Mouse (Mus musculus) embryonic facial prominence, embryonic 15.5 days (tissue): Measurements from ENCODE around the gene E030018B13Rik. TPM values are rescaled to one million over a fixed set of nuclear protein-coding genes. Genes with fewer than 3 reads are reported as not detected.

Experiments
- ATAC-seq: fragments of 200-750 bp; cut with Nextera tagmentation; 2 replicates; pipeline ENCODE4 v1.8.0; 2017; ENCODE audit warnings: low read depth, moderate TSS enrichment; ENCODE audit not compliant: insufficient number of reproducible peaks, low FRiP score, low TSS enrichment
- H3K27ac ChIP-seq: fragments of 300-500 bp; sonication (generic); replicated peaks from 2 replicates; pipeline ENCODE4 v1.5.1; 2015; ENCODE audit warnings: mild to moderate bottlenecking, inconsistent platforms
- H3K27me3 ChIP-seq: fragments of 300-500 bp; sonication (generic); 2 replicates; pipeline ENCODE4 v1.6.1; 2015; ENCODE audit warnings: inconsistent platforms
- H3K36me3 ChIP-seq: fragments of 300-500 bp; sonication (generic); 2 replicates; pipeline ENCODE4 v1.6.1; 2015; ENCODE audit warnings: mild to moderate bottlenecking, inconsistent platforms
- H3K4me1 ChIP-seq: fragments of 300-500 bp; sonication (generic); 2 replicates; pipeline ENCODE4 v1.6.1; 2015; ENCODE audit warnings: inconsistent platforms
- H3K4me2 ChIP-seq: fragments of 300-500 bp; sonication (generic); replicated peaks from 2 replicates; pipeline ENCODE4 v1.6.1; 2015; ENCODE audit warnings: mild to moderate bottlenecking, inconsistent platforms
- H3K4me3 ChIP-seq: fragments of 300-500 bp; sonication (generic); replicated peaks from 2 replicates; pipeline ENCODE4 v1.5.1; 2015; ENCODE audit warnings: mild to moderate bottlenecking, inconsistent platforms
- H3K9ac ChIP-seq: fragments of 300-500 bp; sonication (generic); 2 replicates; pipeline ENCODE4 v1.6.1; 2015; ENCODE audit warnings: inconsistent platforms
- H3K9me3 ChIP-seq: fragments of 300-500 bp; sonication (generic); replicated peaks from 2 replicates; pipeline ENCODE4 v1.6.1; 2016; ENCODE audit warnings: inconsistent platforms
- WGBS: fragments of 180-500 bp; shearing (Covaris S2); methylation state at CpG from one replicate; pipeline ENCODE4 v1.1.7; 2015; 5-methylcytosine and 5-hydroxymethylcytosine counted together
- polyA plus RNA-seq: library from polyadenylated mRNA; unstranded; fragments of >200 nt; fragmentation: Nextera tagmentation; extraction: Ambion mirVana; gene quantifications from 2 replicates; pipeline ENCODE4 v1.2.1, GENCODE M21; 2015

E030018B13Rik gene
- polyA plus RNA-seq, 1 experiment from 2014 or later: 0.16 TPM

DNA sequence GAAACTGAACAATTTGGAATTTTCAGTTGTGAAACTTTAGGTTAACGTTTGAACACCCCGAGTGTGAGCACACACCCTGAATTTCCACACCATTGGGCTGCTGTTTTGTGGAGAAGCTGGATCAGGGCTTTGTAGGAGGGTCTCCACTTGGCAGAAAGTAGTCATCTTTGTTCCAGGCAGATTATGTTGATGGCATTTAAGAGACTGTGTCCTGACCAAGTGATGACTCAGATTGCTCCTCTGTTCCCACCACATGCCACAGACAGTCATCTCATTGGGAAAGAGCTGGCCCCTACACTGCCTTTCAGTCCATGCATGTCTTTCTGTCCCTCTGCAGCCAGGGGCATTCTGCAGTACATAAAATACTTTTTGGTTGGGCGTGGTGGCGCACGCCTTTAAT is 23.7 kb downstream of the E030018B13Rik start:
- no peak overlapping the region for H3K4me2 ChIP-seq
- H3K9ac ChIP-seq: no peak overlapping the region
- ATAC-seq: no peak
- no peaks in the 10 kb centered on the region for H3K36me3 ChIP-seq
- H3K9me3 ChIP-seq: no peaks in the 10 kb centered on the region
- 81% methylated on average over 5 of the region's 5 CpGs for WGBS
- peaks cover 22% of the 10 kb centered on the region for H3K4me1 ChIP-seq
- peak overlapping the region; percentile 99 for H3K27ac ChIP-seq
- no peak overlapping the region for H3K4me3 ChIP-seq
- no peaks in the 10 kb centered on the region for H3K27me3 ChIP-seq

- Histone ChIP-seq H3K9me3 (no peaks in the 10 kb centered on the region), H3K27me3 (no peaks in the 10 kb centered on the region), H3K36me3 (no peaks in the 10 kb centered on the region), H3K4me1 (peaks cover 14% of the 10 kb centered on the region), H3K4me2 (no peak overlapping the region), H3K27ac (no peak overlapping the region), H3K9ac (no peak overlapping the region), H3K4me3 (no peak overlapping the region)
- no peak for ATAC-seq
- WGBS: 85% methylated on average over 3 of the region's 3 CpGs
Observed at GRCm38 (mm10) chr7:63941050-63941449, 24.4 kb downstream of the E030018B13Rik start.

GRCm38 (mm10) chr7:63941501-63941900 is 24.8 kb downstream of the E030018B13Rik start:
- H3K27me3 ChIP-seq: no peaks in the 10 kb centered on the region
- H3K36me3 ChIP-seq: no peaks in the 10 kb centered on the region
- peaks cover 14% of the 10 kb centered on the region; the same call in 1 of the 2 replicates for H3K4me1 ChIP-seq
- no peak overlapping the region for H3K9ac ChIP-seq
- no peak overlapping the region for H3K4me3 ChIP-seq
- H3K9me3 ChIP-seq: no peaks in the 10 kb centered on the region
- WGBS: 81% methylated on average over 4 of the region's 4 CpGs
- ATAC-seq: no peak
- H3K4me2 ChIP-seq: no peak overlapping the region
- H3K27ac ChIP-seq: no peak overlapping the region

DNA sequence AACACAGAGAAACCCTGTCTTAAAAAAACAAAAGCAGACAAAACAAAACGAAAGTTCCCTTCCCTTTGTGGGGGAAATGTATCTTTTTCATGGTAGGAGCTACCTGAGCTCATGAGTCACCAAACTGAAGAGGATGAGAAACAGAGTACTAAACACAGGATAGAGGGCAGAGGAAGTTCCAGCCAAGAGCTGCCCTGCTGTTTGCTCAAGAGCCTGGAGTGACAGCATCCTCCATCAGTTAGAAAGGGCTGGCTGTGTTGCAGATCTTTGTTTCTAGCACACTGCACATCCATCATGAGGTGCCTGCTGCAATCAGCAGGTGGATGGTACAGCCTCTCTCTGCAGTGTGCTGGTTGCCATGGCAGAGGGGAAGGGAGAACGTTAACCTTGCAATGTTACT is 27.3 kb downstream of the E030018B13Rik start:
- no peak overlapping the region for H3K4me2 ChIP-seq
- peaks cover 12% of the 10 kb centered on the region; the same call in 1 of the 2 replicates for H3K4me1 ChIP-seq
- WGBS: 48% methylated on average over 2 of the region's 2 CpGs
- no peaks in the 10 kb centered on the region for H3K27me3 ChIP-seq
- H3K27ac ChIP-seq: no peak overlapping the region
- no peaks in the 10 kb centered on the region for H3K9me3 ChIP-seq
- ATAC-seq: no peak
- no peak overlapping the region for H3K4me3 ChIP-seq
- H3K9ac ChIP-seq: no peak overlapping the region
- H3K36me3 ChIP-seq: no peaks in the 10 kb centered on the region

- Histone ChIP-seq H3K9ac (no peak overlapping the region), H3K4me1 (no peaks in the 10 kb centered on the region), H3K4me2 (no peak overlapping the region), H3K36me3 (no peaks in the 10 kb centered on the region), H3K9me3 (no peaks in the 10 kb centered on the region), H3K27me3 (no peaks in the 10 kb centered on the region), H3K27ac (no peak overlapping the region), H3K4me3 (no peak overlapping the region)
- no peak; the same call in 1 of the 2 replicates for ATAC-seq
- WGBS: 56% methylated on average over 11 of the region's 11 CpGs
Observed at GRCm38 (mm10) chr7:63947514-63948487, 31.1 kb downstream of the E030018B13Rik start.

DNA sequence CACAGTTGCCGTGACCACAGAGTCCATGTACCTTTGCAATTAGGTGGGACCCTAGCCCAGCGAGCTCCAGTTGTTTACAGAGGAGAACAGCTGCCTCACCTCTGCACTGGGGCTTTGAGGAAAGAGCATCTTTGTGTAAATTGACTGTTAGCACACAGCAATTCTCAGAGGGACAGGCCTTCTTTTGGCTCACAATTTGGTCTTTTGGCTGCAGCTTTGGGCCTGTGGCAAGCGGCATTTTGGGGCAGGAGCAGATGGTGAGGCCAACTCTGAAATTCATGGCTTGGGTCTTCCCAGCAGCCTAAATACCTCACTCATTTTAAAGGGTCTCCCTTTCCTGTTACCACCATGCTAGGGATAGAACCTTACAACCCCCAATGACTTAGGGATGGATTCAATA is 32.5 kb downstream of the E030018B13Rik start:
- no peak overlapping the region for H3K27ac ChIP-seq
- H3K4me2 ChIP-seq: no peak overlapping the region
- H3K4me3 ChIP-seq: no peak overlapping the region
- H3K9ac ChIP-seq: no peak overlapping the region
- H3K27me3 ChIP-seq: no peaks in the 10 kb centered on the region
- H3K4me1 ChIP-seq: no peaks in the 10 kb centered on the region
- WGBS: 83% methylated on average over 3 of the region's 3 CpGs
- ATAC-seq: no peak
- H3K9me3 ChIP-seq: no peaks in the 10 kb centered on the region
- no peaks in the 10 kb centered on the region for H3K36me3 ChIP-seq

GRCm38 (mm10) chr7:63950931-63951607 is 34.4 kb downstream of the E030018B13Rik start:
- no peak for ATAC-seq
- Histone ChIP-seq H3K4me1 (no peaks in the 10 kb centered on the region), H3K27ac (no peak overlapping the region), H3K36me3 (no peaks in the 10 kb centered on the region), H3K4me2 (no peak overlapping the region), H3K9ac (no peak overlapping the region), H3K4me3 (no peak overlapping the region), H3K27me3 (no peaks in the 10 kb centered on the region), H3K9me3 (no peaks in the 10 kb centered on the region)
- WGBS: 44% methylated on average over 10 of the region's 10 CpGs

GRCm38 (mm10) chr7:63952077-63952898 is 35.6 kb downstream of the E030018B13Rik start:
- Histone ChIP-seq H3K9me3 (no peaks in the 10 kb centered on the region), H3K36me3 (no peaks in the 10 kb centered on the region), H3K4me3 (no peak overlapping the region), H3K4me1 (peaks cover 10% of the 10 kb centered on the region; the same call in 1 of the 2 replicates), H3K27me3 (no peaks in the 10 kb centered on the region), H3K9ac (no peak overlapping the region), H3K4me2 (no peak overlapping the region), H3K27ac (no peak overlapping the region)
- ATAC-seq: no peak
- WGBS: 63% methylated on average over 7 of the region's 7 CpGs

DNA sequence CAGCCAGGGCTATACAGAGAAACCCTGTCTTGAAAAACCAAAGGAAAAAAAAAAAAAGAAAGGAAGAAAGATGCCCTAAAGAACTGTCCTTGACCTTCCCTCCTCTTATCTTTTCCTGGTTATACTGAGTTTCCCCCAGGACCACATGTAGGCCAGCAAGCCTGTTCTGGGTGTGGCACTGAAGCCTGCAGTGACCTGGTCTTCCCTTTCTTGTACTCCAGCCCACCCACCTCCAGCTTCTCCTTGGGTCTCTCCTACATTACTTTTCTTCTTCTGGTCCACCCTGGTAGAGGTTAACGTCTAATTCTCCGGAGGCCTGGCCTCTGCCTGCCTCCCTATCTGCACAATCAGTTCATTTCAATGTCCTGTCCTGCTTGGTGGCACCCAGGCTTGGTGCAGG is 38.8 kb downstream of the E030018B13Rik start:
- H3K27me3 ChIP-seq: no peaks in the 10 kb centered on the region
- no peak overlapping the region for H3K27ac ChIP-seq
- no peak for ATAC-seq
- H3K36me3 ChIP-seq: no peaks in the 10 kb centered on the region
- no peak overlapping the region for H3K4me3 ChIP-seq
- H3K9ac ChIP-seq: no peak overlapping the region
- no peak overlapping the region for H3K4me2 ChIP-seq
- H3K9me3 ChIP-seq: no peaks in the 10 kb centered on the region
- 87% methylated on average over 2 of the region's 2 CpGs for WGBS
- peaks cover 11% of the 10 kb centered on the region; the same call in 1 of the 2 replicates for H3K4me1 ChIP-seq

DNA sequence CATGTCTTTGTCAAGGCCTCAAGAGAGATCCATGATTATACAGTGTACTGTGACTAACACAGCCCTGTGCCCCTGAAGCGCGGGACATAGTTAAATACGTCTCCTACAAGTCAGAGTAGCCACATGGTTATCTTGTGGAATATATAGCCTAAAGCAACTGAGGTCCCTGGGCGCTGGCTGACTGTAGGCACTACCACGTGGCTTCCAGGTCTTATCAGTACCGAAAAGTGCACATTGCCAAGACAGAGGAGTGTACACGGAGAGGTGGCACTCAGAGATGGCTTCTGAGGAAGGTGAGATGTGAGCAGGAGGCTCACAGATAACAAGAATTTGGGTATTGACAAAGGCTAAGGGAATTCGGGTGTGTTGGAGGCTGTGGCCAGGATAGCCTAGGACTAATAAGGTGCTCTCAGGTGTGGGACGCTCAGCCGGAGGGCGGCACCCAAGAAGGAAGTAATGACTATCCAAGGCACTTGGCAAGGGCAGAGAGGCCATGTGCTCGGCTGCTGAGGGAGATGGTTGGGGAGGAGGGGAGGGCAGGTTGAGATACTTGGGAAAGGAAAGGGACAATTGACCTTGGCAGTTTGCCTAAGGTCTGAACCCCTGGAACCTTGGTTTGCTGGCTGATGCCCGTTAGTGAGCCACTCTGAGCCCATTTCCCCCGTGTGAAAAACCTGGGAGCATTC is 39.6 kb downstream of the E030018B13Rik start:
- Histone ChIP-seq H3K4me1 (peaks cover 11% of the 10 kb centered on the region; the same call in 1 of the 2 replicates), H3K27ac (no peak overlapping the region; the same call in 1 of the 2 replicates), H3K4me3 (no peak overlapping the region), H3K36me3 (no peaks in the 10 kb centered on the region), H3K9ac (no peak overlapping the region), H3K9me3 (no peaks in the 10 kb centered on the region), H3K4me2 (no peak overlapping the region), H3K27me3 (no peaks in the 10 kb centered on the region)
- no peak for ATAC-seq
- WGBS: 73% methylated on average over 14 of the region's 14 CpGs
